Mouse (Mus musculus) spleen, adult 2 months (tissue): ENCODE data around the gene Aldh16a1. TPM values are rescaled to one million over a fixed set of nuclear protein-coding genes. Genes with fewer than 3 reads are reported as not detected.

Experiments used
- DNase-seq, 2 experiments: peaks; one replicate each; pipeline versions ENCODE4 v3.0.0 to v3.0.0-alpha.2; 2012 to 2021; ENCODE audit warnings: low spot score in 2 of 2, low read depth in 1 of 2
- H3K27ac ChIP-seq: fragments of 200-500 bp; 2 replicates; pipeline ENCODE4 v1.5.1; 2012; ENCODE audit warnings: low read length, inconsistent platforms; ENCODE audit not compliant: insufficient read depth
- H3K27me3 ChIP-seq: fragments of 200-500 bp; 2 replicates; pipeline ENCODE4 v1.6.1; 2012; ENCODE audit warnings: mild to moderate bottlenecking, moderate library complexity, low read length, inconsistent platforms; ENCODE audit not compliant: control insufficient read depth, insufficient read depth
- H3K36me3 ChIP-seq: fragments of 200-500 bp; 2 replicates; pipeline ENCODE4 v1.6.1; 2012; ENCODE audit warnings: mild to moderate bottlenecking, low read length, inconsistent platforms; ENCODE audit not compliant: control insufficient read depth, insufficient read depth
- H3K4me1 ChIP-seq: fragments of 200-500 bp; 2 replicates; pipeline ENCODE4 v1.6.1; 2011; ENCODE audit warnings: inconsistent platforms; ENCODE audit not compliant: control insufficient read depth, insufficient read depth, insufficient read length
- H3K4me3 ChIP-seq: fragments of 200-500 bp; 2 replicates; pipeline ENCODE4 v1.5.1; 2011; ENCODE audit warnings: mild to moderate bottlenecking, inconsistent platforms; ENCODE audit not compliant: insufficient read depth, insufficient read length; ENCODE audit errors: extremely low read depth
- CTCF ChIP-seq: fragments of 200-500 bp; IDR thresholded peaks from 2 replicates; pipeline ENCODE4 v1.5.1; 2011; ENCODE audit warnings: mild to moderate bottlenecking, inconsistent platforms; ENCODE audit not compliant: insufficient read depth, insufficient read length, insufficient replicate concordance; ENCODE audit errors: extremely low read depth
- POLR2A ChIP-seq: fragments of 200-500 bp; IDR thresholded peaks from 2 replicates; pipeline ENCODE4 v1.6.1; 2011; ENCODE audit warnings: low read depth, low read length, inconsistent platforms
- WGBS: fragments of 180-500 bp; shearing (Covaris S2); methylation state at CpG from one replicate; pipeline ENCODE4 v1.1.7; 2018; 5-methylcytosine and 5-hydroxymethylcytosine counted together
- polyA plus RNA-seq: library from polyadenylated mRNA; depleted of rRNA; stranded (reverse); fragments of >200 nt; gene quantifications from 2 replicates; pipeline ENCODE4 v1.2.3, GENCODE M21; 2012

The Aldh16a1 gene
- polyA plus RNA-seq, 1 experiment = 93.0 TPM

DNA sequence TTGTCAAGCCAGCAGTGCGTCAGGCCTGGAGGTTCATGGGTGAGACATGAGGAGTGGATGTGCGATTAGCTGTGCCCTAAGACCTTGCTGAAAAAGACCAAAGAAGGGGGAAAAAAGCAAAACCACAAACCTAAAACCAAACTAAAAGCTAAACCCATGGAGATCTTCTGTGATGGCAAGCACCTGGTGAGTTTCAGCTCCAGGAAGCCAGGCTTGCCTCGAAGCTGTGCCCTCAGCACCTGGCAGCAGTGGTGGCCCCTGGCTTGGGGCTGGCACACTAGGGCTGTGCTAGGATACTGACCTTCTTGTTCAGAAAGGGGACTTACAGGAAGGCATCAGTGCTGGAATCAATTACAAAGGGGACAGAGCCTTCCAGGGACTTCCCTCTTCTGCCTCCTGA, 13.1 kb downstream of the Aldh16a1 start:
- DNase-seq = no peak

DNA sequence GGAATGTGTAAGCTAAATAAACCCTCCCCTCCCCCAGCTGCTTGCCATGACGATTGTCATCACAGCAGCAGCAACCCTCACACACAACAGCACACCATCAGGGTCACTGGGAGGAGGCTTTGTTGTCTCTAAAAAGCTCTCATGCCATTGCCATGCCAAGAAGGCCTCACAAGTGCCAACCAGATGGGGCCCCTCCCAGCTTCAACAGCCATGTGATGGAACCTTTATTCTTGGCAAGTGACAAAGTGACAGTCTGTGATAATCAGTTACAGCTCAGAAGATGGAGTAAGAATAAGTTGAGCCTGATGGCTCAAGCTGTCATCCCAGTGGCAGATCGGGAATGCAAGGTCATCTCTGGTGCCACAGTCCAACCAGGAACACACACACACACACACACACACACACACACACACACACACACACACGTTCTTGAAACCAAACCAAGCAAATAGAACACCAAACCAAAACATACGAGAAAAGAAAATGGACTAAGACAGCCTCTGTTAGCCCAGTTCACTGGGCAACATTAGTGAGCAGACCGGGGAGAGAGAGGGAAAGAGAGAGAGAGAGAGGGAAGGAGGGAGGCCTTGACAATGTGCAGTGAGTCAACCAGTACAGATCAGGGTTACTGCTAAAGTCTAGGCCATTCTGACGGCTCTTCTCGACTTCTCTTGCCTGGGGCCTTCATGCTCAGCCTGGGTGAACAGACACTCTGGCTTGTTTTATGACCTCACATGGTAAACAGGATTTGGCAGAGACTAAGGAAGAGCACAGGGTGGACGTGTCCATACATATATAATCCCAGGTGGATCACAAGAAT, 14.3 kb downstream of the Aldh16a1 start:
- DNase-seq = no peak
- 88% methylated on average over 8 of the region's 8 CpGs for WGBS
- Histone ChIP-seq H3K4me3 (no peak overlapping the region), H3K27me3 (no peaks in the 10 kb centered on the region), H3K27ac (no peak overlapping the region), H3K36me3 (peaks cover 15% of the 10 kb centered on the region), H3K4me1 (peaks cover 5% of the 10 kb centered on the region; the same call in 1 of the 2 replicates)
- TF ChIP-seq CTCF (no peak), POLR2A (no peak)

More for the DNA sequence above, 13.1 kb downstream of the Aldh16a1 start:
- Histone ChIP-seq H3K4me1 (no peaks in the 10 kb centered on the region; the same call in 1 of the 2 replicates), H3K36me3 (peaks cover 20% of the 10 kb centered on the region), H3K27me3 (no peaks in the 10 kb centered on the region), H3K4me3 (no peak overlapping the region), H3K27ac (peak overlapping the region; percentile 25; the same call in 1 of the 2 replicates)
- TF ChIP-seq CTCF = no peak
- TF ChIP-seq POLR2A = no peak
- 51% methylated on average over 3 of the region's 3 CpGs for WGBS

DNA sequence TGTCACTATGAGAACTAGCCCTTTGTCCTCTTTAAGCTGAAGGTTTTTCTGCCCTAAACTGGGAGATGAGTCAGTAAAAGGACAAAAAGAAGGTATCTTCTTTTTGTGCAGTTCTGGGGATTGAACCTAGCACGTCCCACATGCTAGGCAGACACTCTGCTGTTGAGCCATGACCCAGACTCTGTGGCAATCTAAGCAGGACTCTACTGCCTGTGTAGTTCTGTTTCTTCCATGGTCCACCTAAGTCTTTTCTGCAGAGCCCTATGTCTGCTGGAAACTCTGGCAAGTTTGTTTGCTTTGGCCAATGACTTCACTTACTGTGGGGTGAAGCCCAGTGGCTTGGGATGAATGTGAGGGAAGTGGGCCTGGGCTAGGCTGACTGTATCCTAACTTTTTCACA, 16.0 kb downstream of the Aldh16a1 start:
- 88% methylated on average over 1 of the region's 1 CpGs for WGBS

DNA sequence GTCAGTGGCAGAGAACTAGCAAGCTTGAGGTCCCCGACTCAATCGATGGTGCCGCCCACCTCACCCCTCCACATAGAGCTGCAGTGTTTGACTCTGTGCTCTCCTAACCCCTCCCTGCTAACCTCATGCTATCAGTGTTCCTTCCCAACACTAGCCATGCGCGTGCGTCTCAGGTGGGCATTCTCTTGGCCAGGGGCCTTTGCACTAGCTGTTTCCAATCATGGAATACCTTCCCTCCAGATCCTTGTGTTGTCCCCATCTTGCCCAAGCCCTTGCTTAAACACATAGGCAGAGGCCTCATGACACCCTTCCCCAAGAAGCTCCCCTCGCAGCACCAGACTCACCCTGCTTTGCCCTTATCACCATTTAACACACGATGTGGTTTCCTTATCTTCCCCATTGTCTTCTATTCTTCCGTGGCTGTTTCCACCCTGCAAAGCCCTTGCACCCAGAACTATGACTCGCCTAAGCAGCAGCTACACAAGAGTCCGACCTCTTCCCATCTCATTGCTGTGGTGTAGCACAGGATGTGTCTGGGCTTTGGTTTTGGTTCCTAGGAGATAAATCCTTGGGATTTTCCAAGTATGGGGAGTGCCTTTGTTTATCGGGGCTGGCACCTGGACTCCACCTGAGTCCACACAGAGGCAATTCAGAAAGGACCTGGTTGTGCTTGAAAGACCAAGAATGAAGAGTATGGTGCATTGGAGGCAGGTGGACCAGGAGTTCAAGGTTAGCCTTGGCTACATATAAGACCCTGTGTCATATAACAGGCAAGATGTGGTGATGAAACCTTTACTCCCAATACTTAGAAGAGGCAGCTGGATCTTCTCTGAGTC, 17.0 kb downstream of the Aldh16a1 start:
- H3K36me3 ChIP-seq = peaks cover 3% of the 10 kb centered on the region
- no peak overlapping the region for H3K4me3 ChIP-seq
- peak overlapping the region; percentile 15; the same call in 1 of the 2 replicates for H3K27ac ChIP-seq
- DNase-seq = no peak
- H3K27me3 ChIP-seq = no peaks in the 10 kb centered on the region
- 38% methylated on average over 12 of the region's 12 CpGs for WGBS
- TF ChIP-seq POLR2A = no peak
- no peak for TF ChIP-seq CTCF
- peaks cover 5% of the 10 kb centered on the region; the same call in 1 of the 2 replicates for H3K4me1 ChIP-seq

More for the DNA sequence above, 16.0 kb downstream of the Aldh16a1 start:
- no peak overlapping the region for H3K27ac ChIP-seq
- no peak for DNase-seq
- no peaks in the 10 kb centered on the region for H3K27me3 ChIP-seq
- no peak overlapping the region for H3K4me3 ChIP-seq
- H3K4me1 ChIP-seq = peaks cover 5% of the 10 kb centered on the region; the same call in 1 of the 2 replicates
- peaks cover 6% of the 10 kb centered on the region for H3K36me3 ChIP-seq
- TF ChIP-seq POLR2A (no peak), CTCF (no peak)

DNA sequence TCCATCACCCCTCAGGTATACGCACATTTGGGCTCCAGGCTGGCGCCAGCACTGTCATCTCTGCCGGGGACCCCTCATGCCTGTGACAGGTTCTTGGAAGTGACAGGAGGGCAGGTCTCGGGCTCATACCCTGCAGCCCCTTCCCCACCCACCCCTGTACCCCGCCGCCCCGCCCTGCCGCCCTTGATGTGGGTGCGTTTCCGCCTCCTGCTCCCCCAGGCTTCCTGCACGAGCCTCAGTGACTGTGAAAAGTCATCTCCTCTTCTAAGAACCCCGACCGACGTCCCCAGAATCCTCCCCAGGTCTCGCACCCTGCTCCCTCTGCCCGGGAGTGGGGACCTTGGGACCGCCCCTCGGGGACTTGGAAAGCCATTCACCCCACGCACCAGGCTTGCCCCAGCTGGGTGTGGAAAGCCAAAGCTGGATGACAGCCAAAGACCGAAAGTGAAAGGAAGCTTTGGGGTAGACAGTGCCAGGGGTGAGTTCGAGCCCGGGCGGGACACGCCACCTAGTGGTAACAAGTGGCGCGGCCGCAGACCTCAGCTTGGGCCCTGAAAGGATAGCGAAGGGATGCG, 18.3 kb downstream of the Aldh16a1 start, which contains the start of the genes Gm45713 and Flt3l:
Gene Gm45713, minus strand, starts transcription at position 239 of the 575 bp plus-strand sequence.
Gene Flt3l, minus strand, starts transcription at position 440 of the 575 bp plus-strand sequence.
- H3K36me3 ChIP-seq = peaks cover 8% of the 10 kb centered on the region
- DNase-seq = peak; percentile 78 to 86
- peaks cover 5% of the 10 kb centered on the region; the same call in 1 of the 2 replicates for H3K4me1 ChIP-seq
- TF ChIP-seq CTCF (peak; percentile 97), POLR2A (no peak)
- H3K27ac ChIP-seq = peak within 1 kb of the TSS; percentile 92
- WGBS = 1% methylated on average over 29 of the region's 29 CpGs
- peak within 1 kb of the TSS; percentile 84 for H3K4me3 ChIP-seq
- H3K27me3 ChIP-seq = no peaks in the 10 kb centered on the region

DNA sequence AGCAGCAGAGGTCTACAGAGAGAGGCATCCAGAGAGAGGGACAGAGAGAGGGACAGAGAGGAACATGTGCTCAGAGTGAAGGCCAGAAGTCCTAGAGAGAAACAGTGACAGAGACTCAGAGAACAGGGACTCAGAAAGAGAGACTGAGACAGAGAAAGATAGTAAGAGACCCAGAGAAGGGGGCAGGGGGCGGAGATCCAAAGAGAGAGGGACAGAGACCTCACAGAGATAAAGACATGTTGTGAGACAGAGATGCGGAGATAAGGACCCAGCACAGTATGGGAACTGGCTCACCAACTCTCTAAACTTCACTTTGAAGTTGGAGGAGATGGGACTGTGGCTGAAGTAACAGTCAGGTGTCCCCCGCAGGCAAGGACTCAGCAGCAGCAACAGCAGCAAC, 19.0 kb downstream of the Aldh16a1 start:
- Histone ChIP-seq H3K27ac (peak overlapping the region; percentile 68), H3K36me3 (peaks cover 8% of the 10 kb centered on the region), H3K4me3 (peak overlapping the region; percentile 84), H3K4me1 (peaks cover 5% of the 10 kb centered on the region; the same call in 1 of the 2 replicates), H3K27me3 (no peaks in the 10 kb centered on the region)
- no peak for TF ChIP-seq POLR2A
- no peak for TF ChIP-seq CTCF
- no peak for DNase-seq
- WGBS = 62% methylated on average over 3 of the region's 3 CpGs
